Mouse (Mus musculus) CH12.LX (cell line): Measurements from ENCODE around the gene Apoa5. TPM values are rescaled to one million over a fixed set of nuclear protein-coding genes. Genes with fewer than 3 reads are reported as not detected.
"Not testable (repeated sequence)": the region's sequence is repeated elsewhere in the genome, so short reads cannot be mapped to it uniquely, and the experiment has no call there.

Experiments used
- DNase-seq: peaks from one replicate; pipeline ENCODE4 v3.0.0-alpha.2; 2013; ENCODE audit errors: extremely low read depth
- H3K27ac ChIP-seq: 2 replicates; pipeline ENCODE4 v1.5.1; 2012; ENCODE audit warnings: low read depth, mild to moderate bottlenecking, control low read depth, moderate library complexity; ENCODE audit not compliant: insufficient read depth
- H3K27me3 ChIP-seq: replicated peaks from 2 replicates; pipeline ENCODE3; 2012; ENCODE audit warnings: inconsistent platforms
- H3K36me3 ChIP-seq, 2 experiments: replicated peaks in 1 of 2; 2 replicates each; pipeline versions ENCODE3 to v1.6.1; 2012; ENCODE audit warnings: inconsistent platforms in 1 of 2, low read length in 1 of 2, mild to moderate bottlenecking in 1 of 2, mixed read lengths in 1 of 2, moderate library complexity in 1 of 2; ENCODE audit not compliant: control insufficient read depth in 1 of 2, insufficient read depth in 1 of 2
- H3K4me1 ChIP-seq, 2 experiments: 2 replicates each; pipeline ENCODE4 v1.6.1; 2012; ENCODE audit warnings: inconsistent platforms in 1 of 2, moderate library complexity in 1 of 2; ENCODE audit not compliant: insufficient read depth in 2 of 2, control insufficient read depth in 1 of 2
- H3K4me2 ChIP-seq: 2 replicates; pipeline ENCODE4 v1.6.1; 2012; ENCODE audit warnings: low read depth, mild to moderate bottlenecking, control low read depth; ENCODE audit not compliant: poor library complexity, insufficient read depth, severe bottlenecking
- H3K4me3 ChIP-seq, 3 experiments: fragments of 150-350 bp in 1 of 3; sonication (generic) in 1 of 3; replicated peaks in 1 of 3; 2 replicates each; pipeline versions ENCODE3 to v1.5.1; 2011 to 2012; ENCODE audit warnings: low read depth in 2 of 3, low read length in 2 of 3, mild to moderate bottlenecking in 2 of 3, moderate library complexity in 2 of 3, control low read depth in 1 of 3, improper control_type of control experiment in 1 of 3, inconsistent platforms in 1 of 3, mixed read lengths in 1 of 3; ENCODE audit not compliant: poor library complexity in 1 of 3
- H3K79me2 ChIP-seq: replicated peaks from 2 replicates; pipeline ENCODE4 v1.6.1; 2012; ENCODE audit warnings: mild to moderate bottlenecking, moderate library complexity; ENCODE audit not compliant: control insufficient read depth, poor library complexity, insufficient read depth, severe bottlenecking; ENCODE audit errors: extremely low read depth
- H3K9ac ChIP-seq: 2 replicates; pipeline ENCODE4 v1.6.1; 2012; ENCODE audit warnings: low read depth, mild to moderate bottlenecking, control low read depth, moderate library complexity; ENCODE audit not compliant: insufficient read depth
- H3K9me3 ChIP-seq: replicated peaks from 2 replicates; pipeline ENCODE3; 2012; ENCODE audit warnings: low read length, inconsistent platforms, mixed read lengths
- CTCF ChIP-seq, 2 experiments: IDR thresholded peaks in 1 of 2; conservative IDR thresholded peaks in 1 of 2; 2 replicates each; pipeline ENCODE4 v1.5.1; 2011 to 2012; ENCODE audit warnings: low read depth in 2 of 2, low read length in 2 of 2, improper control_type of control experiment in 1 of 2, inconsistent platforms in 1 of 2, mild to moderate bottlenecking in 1 of 2, moderate library complexity in 1 of 2
- ETS1 ChIP-seq: conservative IDR thresholded peaks from 2 replicates; pipeline ENCODE4 v1.6.1; 2012; ENCODE audit warnings: low read depth, mild to moderate bottlenecking, inconsistent platforms, low read length, improper control_type of control experiment, moderate library complexity
- JUN ChIP-seq: IDR thresholded peaks from 2 replicates; pipeline ENCODE4 v1.6.1; 2011; ENCODE audit warnings: low read depth, mild to moderate bottlenecking, low read length, improper control_type of control experiment, moderate library complexity; ENCODE audit not compliant: insufficient read depth
- MEF2A ChIP-seq: IDR thresholded peaks from 2 replicates; pipeline ENCODE4 v1.6.1; 2014; ENCODE audit warnings: low read depth, mild to moderate bottlenecking, inconsistent platforms, low read length, improper control_type of control experiment, borderline replicate concordance
- MYC ChIP-seq: IDR thresholded peaks from 2 replicates; pipeline ENCODE4 v1.6.1; 2011; ENCODE audit warnings: low read depth, mild to moderate bottlenecking, improper control_type of control experiment, low read length
- PAX5 ChIP-seq: IDR thresholded peaks from 2 replicates; pipeline ENCODE4 v1.6.1; 2012; ENCODE audit warnings: low read length, inconsistent platforms, mixed read lengths
- POLR2A ChIP-seq: IDR thresholded peaks from 2 replicates; pipeline ENCODE4 v1.6.1; 2011; ENCODE audit warnings: low read depth, mild to moderate bottlenecking, improper control_type of control experiment, low read length
- RCOR1 ChIP-seq: conservative IDR thresholded peaks from 2 replicates; pipeline ENCODE4 v1.6.1; 2012; ENCODE audit warnings: low read depth, mild to moderate bottlenecking, inconsistent platforms, low read length, improper control_type of control experiment
- SMC3 ChIP-seq: IDR thresholded peaks from 2 replicates; pipeline ENCODE4 v1.6.1; 2011; ENCODE audit warnings: low read depth, low read length, improper control_type of control experiment
- TBP ChIP-seq: conservative IDR thresholded peaks from 2 replicates; pipeline ENCODE4 v1.6.1; 2011; ENCODE audit warnings: low read depth, low read length, improper control_type of control experiment
- TCF12 ChIP-seq: IDR thresholded peaks from 2 replicates; pipeline ENCODE4 v1.6.1; 2014; ENCODE audit warnings: low read depth, mild to moderate bottlenecking, inconsistent platforms, low read length, improper control_type of control experiment
- UBTF ChIP-seq: IDR thresholded peaks from 2 replicates; pipeline ENCODE4 v1.6.1; 2012; ENCODE audit warnings: low read depth, mild to moderate bottlenecking, inconsistent platforms, low read length, improper control_type of control experiment, moderate library complexity
- USF2 ChIP-seq: conservative IDR thresholded peaks from 2 replicates; pipeline ENCODE4 v1.6.1; 2011; ENCODE audit warnings: low read depth, low read length, improper control_type of control experiment
- ZKSCAN1 ChIP-seq: IDR thresholded peaks from 2 replicates; pipeline ENCODE4 v1.6.1; 2012; ENCODE audit warnings: low read depth, inconsistent platforms, low read length, improper control_type of control experiment, borderline replicate concordance
- ZNF384 ChIP-seq: IDR thresholded peaks from 2 replicates; pipeline ENCODE4 v1.6.1; 2012; ENCODE audit warnings: low read depth, low read length, improper control_type of control experiment, inconsistent platforms
- dilution Hi-C: fragments of 300-500 bp; cut with MboI; formaldehyde crosslinking; loops from 2 replicates; pipeline ENCODE4 v1.14.3; 2020; ENCODE audit warnings: low sequenced_read_pairs; ENCODE audit not compliant: extremely low pct_unique_long_range_greater_than_20kb, extremely low pct_ligation_motif_present
- in situ Hi-C: fragments of 300-500 bp; cut with MboI; formaldehyde crosslinking; loops from 3 replicates; pipeline ENCODE4 v1.14.3; 2019; ENCODE audit warnings: low sequenced_read_pairs, low pct_ligation_motif_present, low pct_unique_long_range_greater_than_20kb, mixed read lengths
- polyA plus RNA-seq: library from polyadenylated mRNA; unstranded; fragments of >175 nt; gene quantifications from 2 replicates; pipeline ENCODE4 v1.2.1, GENCODE M21; 2012; ENCODE audit warnings: low read depth; ENCODE audit not compliant: insufficient read length
- total RNA-seq, 2 experiments: library from RNA; depleted of rRNA; stranded (reverse); fragments of 300-350 nt in 1 of 2; fragments of >200 nt in 1 of 2; gene quantifications; 2 replicates each; pipeline ENCODE4 v1.2.3; 2012 to 2014

The Apoa5 gene
- total and polyA plus RNA-seq, 3 experiments: 0.08 TPM; not detected in 2

- in situ Hi-C loops (no loop called here), dilution Hi-C loops (no loop called here)
- TF ChIP-seq MEF2A: no peak
- Histone ChIP-seq H3K9ac (no peak overlapping the region), H3K9me3 (peaks cover 15% of the 10 kb centered on the region), H3K27ac (no peak overlapping the region), H3K4me1 (no peaks in the 10 kb centered on the region; a peak in 1 of 4 replicates), H3K36me3 (no peaks in the 10 kb centered on the region), H3K4me2 (no peak overlapping the region), H3K27me3 (peaks cover 57% of the 10 kb centered on the region), H3K79me2 (no peaks in the 10 kb centered on the region), H3K4me3 (no peak overlapping the region)
- DNase-seq: no peak
Observed at GRCm38 (mm10) chr9:46316388-46316787, 48.0 kb downstream of the Apoa5 start.

GRCm38 (mm10) chr9:46316909-46317308, 48.5 kb downstream of the Apoa5 start:
- in situ Hi-C loops: no loop called here
- Histone ChIP-seq H3K79me2 (no peaks in the 10 kb centered on the region), H3K9ac (no peak overlapping the region), H3K4me2 (no peak overlapping the region), H3K9me3 (peaks cover 15% of the 10 kb centered on the region), H3K27ac (no peak overlapping the region), H3K36me3 (no peaks in the 10 kb centered on the region), H3K4me1 (no peaks in the 10 kb centered on the region; a peak in 1 of 4 replicates), H3K27me3 (peaks cover 59% of the 10 kb centered on the region), H3K4me3 (no peak overlapping the region)
- TF ChIP-seq RCOR1 (no peak), TCF12 (no peak), UBTF (no peak), SMC3 (no peak), ETS1 (no peak), MYC (no peak), TBP (no peak), PAX5 (no peak), ZNF384 (no peak), JUN (no peak), ZKSCAN1 (no peak), USF2 (no peak)
- dilution Hi-C loops: no loop called here
- no peak for DNase-seq

GRCm38 (mm10) chr9:46317957-46318356, 49.5 kb downstream of the Apoa5 start:
- peak in 1 of 2 experiments; percentile 42; a peak in 2 of 4 replicates for TF ChIP-seq CTCF (conservative IDR thresholded peaks at IDR 0.05 in 1 of 2, IDR thresholded peaks at IDR 0.05 in 1 of 2; ENCODE audit: low read depth in 2 of 2, low read length in 2 of 2)
- no peak for TF ChIP-seq POLR2A
- no peak for TF ChIP-seq ZKSCAN1
- no peak for TF ChIP-seq SMC3
- no peak for TF ChIP-seq PAX5
- DNase-seq: no peak
- Histone ChIP-seq H3K27ac (no peak overlapping the region), H3K9ac (no peak overlapping the region), H3K79me2 (no peaks in the 10 kb centered on the region), H3K27me3 (peaks cover 65% of the 10 kb centered on the region), H3K9me3 (peaks cover 15% of the 10 kb centered on the region), H3K4me1 (no peaks in the 10 kb centered on the region; a peak in 1 of 4 replicates), H3K4me2 (no peak overlapping the region), H3K4me3 (no peak overlapping the region), H3K36me3 (no peaks in the 10 kb centered on the region)
- in situ Hi-C loops (no loop called here), dilution Hi-C loops (no loop called here)

GRCm38 (mm10) chr9:46319886-46320285, 51.5 kb downstream of the Apoa5 start, which contains the start of gene 4931429L15Rik:
TSS of gene 4931429L15Rik (minus strand) at chr9:46319986.
- H3K4me2 ChIP-seq, H3K4me3 ChIP-seq, H3K79me2 ChIP-seq, H3K4me1 ChIP-seq, DNase-seq, H3K36me3 ChIP-seq, H3K27ac ChIP-seq, dilution Hi-C loops, in situ Hi-C loops, H3K9ac ChIP-seq: not testable (repeated sequence)
- peaks cover 15% of the 10 kb centered on the region for H3K9me3 ChIP-seq
- peaks cover 68% of the 10 kb centered on the region for H3K27me3 ChIP-seq
